Mouse (Mus musculus) MN1 (cell line): ENCODE measurements at regions not wholly inside any gene's neighbourhood (a gene's known extent, or its start where the extent isn't known, plus 50 kb on each side); places are given as distances from the start of the nearest gene placed in this dataset.

Experiments
- DNase-seq: peaks from one replicate; pipeline ENCODE4 v3.0.0-alpha.2; 2016; ENCODE audit warnings: low spot score

DNA sequence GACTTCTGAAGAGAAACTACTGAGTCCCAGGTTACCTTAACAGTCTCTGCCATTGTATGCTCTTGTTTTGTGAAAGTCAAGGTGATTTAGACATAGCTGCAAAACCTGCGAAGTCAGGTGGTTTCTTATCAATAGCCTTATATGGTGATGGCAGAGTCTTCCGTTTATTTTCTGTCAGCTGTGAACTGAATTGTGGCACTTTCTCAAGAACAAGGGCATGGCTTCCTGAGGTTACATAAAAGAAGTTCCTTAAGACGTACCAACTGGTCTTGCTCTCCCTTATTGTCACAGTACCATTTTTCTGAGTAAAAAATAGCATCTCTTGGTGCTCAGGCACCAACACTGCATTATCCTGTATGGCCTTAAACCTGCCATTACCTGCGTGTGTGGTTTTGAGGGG is 959.6 kb downstream of the Gsdmc2 start:
- no peak for DNase-seq

DNA sequence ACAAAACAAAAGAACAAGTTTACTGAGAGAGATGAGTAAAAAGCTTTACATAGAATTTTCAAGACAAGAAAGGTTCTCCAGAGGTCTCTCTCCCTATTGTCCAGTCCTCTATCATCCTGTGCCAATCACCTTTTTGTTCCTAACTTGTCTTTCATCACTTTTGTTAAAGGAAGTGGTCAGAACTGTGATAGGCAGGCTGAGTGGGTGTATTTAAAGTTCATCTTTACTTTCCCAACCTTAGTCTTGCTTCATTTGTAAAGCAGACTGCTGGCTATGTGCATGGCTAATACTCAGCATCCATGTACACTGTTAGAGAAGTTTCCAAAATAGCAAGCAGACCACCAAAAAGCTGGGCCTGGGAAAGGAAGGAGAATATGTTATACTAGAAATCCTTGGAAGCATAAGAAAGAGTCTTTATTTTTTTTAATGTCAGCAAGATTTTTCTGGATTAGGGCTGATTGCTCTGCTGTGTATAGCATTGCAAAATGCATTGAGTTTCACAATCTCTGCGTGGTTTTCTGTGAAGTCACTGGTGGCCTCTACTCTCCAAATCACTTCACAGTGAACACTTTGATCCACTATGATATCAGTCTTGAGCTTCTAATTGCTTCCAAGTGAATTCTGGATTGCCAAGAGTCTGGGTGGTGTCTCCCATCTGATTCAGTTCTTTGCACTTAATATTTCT is 973.8 kb downstream of the Gsdmc2 start:
- no peak for DNase-seq

DNA sequence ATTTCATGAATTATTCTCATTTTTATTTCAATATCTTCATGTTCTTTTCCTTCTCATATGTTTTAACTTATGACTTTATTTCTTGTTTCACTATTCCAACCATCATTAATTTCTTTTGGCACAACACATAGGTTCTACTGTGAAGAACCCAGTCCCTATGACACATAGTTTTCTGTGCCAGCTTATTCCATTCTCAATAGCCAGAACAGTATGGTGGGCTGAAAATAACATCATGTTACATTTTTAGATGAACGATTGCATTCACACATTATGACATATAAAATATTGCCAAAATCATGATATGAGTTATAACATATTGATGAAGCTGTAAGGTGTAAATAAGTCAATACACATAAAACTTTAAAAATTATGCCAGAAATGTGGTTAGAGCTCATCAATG is 982.4 kb downstream of the Gsdmc2 start:
- DNase-seq = no peak

DNA sequence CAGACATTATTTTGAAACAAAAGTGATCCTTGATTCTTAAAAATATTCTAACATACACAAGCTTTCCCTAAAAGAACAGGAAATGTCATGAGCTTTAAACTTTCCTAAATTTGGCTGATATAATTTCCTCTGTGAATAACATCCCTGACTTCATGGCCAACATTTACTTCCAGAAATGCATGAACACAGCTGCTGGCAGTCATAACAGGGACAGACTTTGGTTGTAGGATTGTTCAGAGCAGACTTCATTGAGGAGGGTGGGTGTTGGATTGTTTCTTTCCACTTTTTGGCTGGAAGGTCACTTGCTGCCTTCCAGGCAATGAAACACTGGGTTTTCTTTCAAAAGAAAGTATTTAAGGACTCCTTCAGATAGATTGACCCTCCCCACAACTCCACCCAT is 983.6 kb downstream of the Gsdmc2 start:
- no peak for DNase-seq

DNA sequence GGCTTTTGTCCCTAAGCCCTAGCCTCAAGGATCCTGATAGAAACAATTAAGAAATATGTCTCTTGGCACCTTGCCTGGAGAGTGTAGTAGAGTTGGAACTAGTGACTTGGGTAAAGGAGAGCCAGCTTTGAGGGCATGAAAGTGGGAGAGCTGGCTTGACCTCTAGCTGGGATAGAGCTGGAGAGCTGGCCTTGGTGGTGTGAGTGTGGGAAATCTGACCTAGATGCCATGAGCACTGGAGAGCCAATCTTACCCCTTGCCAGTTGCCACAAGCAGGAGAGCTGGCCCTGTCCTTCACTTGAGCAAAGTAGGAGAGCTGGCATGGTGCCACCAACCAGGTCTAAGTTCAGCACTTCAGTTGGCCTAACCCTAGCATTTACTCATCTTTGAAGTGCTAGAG is 995.7 kb downstream of the Gsdmc2 start:
- DNase-seq = no peak

DNA sequence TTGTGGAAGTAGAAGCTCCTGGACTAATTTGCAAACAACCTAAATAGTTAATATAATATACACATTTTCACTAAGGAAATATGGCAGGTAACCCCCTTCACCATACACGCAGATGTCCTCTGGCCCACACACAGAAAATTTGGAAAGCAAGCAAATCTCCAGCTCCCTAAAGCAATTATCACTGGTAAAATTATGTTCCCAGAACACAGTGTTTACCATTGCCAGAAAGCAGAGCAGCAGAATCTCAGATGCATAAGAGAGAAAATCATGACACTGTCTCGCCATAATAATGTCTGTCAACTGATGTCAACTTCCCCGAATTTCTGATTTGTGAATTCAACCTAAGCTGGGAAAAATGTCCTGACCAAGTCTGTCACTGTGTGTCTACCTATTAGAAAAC is 999.1 kb downstream of the Gsdmc2 start:
- DNase-seq = no peak

DNA sequence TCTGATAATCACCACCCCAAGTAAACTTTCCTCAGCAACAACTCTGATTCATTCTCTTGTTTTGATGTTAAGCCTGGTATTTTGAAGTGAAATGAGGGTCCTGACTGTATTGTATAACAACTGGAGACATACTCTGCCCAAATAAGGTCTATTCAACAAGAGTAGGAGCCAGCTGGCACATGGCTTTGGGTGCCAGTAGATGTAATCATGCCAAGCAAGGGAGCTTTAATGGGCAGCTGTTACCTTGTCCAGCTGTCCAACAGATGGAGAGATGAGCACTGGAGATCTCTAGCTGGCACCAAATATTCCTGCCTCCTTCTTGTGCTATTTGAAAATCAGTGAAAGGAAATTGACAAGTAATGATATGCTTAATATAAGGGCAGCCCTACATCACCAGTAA is 1019.4 kb downstream of the Gsdmc2 start:
- no peak for DNase-seq

DNA sequence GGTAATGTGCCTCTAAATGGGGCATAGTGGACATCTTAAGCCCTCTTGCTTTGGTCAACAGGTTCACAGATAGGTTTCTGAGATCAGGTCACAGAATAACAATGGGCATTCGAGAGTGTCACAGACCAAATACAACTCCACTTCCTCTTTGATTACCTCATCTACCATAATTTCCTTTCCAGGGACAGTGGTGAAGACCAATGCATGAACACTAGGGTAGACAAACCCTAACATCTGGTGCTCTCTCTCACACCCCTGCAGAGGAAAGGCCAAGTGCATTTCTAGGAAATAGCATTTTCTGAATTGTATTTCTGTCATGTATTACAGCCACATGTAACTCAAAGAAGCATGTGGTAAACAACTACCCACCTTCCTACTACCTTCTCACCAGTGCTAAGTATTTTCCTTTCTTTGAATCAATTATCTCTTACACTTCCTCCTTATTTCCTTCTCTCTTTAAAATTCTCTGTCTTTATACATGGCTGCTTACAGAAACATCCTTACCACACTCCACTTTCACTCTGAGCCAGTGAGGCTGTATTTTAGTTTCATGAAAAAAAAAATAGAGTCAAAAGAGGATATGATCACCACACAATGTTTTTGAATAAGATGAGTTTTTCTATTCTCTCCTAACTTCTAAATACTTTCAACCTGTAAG is 1021.0 kb downstream of the Gsdmc2 start:
- no peak for DNase-seq

DNA sequence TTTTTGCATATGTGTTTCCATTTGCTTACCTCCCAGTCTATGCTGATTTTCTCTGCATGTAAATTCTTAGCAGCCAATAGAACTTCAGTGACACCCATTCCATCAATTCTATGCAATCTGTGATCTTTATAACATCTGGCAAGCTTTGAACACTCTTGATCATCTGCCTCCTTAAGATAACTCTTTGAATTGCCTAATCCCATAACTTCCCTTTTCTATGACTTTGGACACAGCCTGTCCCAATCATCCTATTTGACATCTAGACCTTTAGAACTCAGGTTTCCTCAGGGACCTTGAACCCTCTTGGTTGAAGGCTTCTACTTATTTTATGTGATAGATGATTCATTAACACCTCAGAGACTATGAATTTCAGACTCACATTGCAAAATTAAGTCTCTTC is 1022.7 kb downstream of the Gsdmc2 start:
- DNase-seq = no peak

DNA sequence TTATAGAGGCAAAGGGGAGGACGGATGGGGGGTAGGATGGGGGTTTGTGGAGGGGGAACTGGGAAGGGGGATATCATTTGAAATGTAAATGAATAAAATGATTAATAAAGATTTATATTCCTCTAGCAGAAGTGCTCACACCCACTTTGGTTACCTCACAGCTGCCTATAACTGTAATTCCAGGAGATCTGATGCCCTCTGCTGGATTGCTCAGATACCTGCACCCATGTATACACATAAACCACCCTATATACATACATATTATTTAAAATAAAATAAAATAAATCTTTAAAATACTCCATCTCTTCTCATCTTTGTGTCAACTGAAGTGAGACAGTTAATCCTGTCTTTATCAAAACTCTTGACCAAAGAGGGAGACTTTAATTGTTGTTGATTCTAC is 1031.9 kb downstream of the Gsdmc2 start:
- DNase-seq = no peak

DNA sequence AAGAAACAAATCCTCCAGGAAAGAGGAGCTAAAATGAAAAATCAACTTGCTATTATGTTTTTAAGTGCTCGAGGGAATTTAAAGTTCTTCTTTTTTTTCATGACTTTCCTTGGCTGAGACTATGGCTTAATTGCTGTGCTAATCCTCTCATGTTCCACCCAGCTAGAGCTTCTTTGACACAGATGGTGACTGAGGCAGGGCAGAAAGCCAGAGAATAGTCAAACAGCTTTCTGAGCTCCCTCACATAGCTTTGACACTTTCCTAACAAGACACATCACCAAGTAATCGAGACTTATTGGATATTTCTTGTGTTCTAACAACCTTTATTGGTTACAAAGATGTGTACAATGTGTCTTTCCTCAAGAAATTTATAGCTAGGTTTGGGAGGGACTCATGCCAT is 1033.0 kb downstream of the Gsdmc2 start:
- DNase-seq = no peak

DNA sequence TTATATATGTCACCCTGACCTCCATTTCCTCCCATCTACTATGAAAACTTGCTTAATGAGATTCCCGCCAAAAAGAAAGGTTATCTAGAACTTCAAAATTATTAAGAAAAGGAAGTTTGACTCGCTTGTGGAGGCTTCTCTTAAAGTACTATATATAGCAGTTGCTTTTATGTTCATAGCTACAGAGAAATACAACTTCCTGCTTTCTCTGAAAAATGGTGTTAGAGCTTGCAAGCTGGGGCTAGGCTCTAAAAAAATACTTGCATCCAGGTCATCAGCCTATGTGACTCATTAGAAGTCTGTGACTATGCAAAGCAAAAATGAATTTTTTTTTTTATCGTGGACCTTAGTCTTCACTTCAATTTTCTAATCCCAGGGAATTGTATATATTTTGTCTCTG is 1035.7 kb downstream of the Gsdmc2 start:
- no peak for DNase-seq

DNA sequence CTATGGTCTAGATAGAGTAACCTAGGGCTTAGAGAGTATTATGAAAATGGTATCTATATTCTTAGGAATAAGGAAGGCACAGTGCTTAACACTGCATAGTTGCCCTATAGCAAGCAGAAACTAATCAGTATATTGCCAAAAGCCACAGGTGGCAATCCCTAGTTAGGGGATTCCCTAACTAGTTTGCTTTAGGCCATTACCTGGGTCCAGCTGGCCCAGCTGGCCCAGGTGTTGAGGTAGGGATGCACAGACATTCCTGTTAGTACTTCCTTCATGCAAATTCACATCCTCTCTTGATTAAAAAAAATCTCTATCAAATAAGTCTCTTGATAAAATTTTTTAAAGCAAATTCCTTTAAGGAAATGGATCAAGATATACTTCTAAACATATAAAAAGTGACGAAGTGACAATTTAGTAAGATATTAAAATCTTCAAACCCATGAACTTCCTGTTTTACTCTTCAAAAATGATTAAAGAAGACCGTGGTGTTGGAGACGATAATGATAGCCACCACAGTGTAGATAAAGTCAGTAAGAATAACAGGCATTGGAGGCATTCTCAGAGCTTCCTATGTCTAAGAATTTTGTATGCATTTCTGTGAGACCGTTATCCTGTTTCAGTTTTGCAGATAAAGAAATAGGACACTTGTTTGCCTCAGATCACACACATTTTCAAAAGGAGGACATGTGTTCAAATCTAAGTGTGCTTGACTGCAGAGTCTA is 1036.7 kb downstream of the Gsdmc2 start:
- no peak for DNase-seq

DNA sequence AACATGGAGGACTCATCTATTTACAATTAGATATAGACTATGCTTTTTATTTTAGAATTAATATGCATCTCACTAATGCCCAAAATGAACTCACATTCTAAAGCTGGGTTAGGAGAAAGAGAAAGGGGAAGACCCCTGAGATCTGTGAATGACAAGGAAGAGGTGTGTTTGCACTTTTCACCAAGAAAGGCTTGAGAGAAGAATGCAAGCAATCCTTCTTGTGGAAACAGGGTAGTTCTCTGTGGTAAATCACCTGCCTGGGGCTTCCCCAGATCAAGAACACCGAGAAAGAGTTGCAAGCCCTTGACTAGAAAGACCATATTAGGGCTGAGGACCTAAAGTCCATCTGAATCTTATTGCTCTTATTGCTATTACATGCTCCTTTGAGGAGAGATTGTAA is 1037.6 kb downstream of the Gsdmc2 start:
- DNase-seq = no peak

DNA sequence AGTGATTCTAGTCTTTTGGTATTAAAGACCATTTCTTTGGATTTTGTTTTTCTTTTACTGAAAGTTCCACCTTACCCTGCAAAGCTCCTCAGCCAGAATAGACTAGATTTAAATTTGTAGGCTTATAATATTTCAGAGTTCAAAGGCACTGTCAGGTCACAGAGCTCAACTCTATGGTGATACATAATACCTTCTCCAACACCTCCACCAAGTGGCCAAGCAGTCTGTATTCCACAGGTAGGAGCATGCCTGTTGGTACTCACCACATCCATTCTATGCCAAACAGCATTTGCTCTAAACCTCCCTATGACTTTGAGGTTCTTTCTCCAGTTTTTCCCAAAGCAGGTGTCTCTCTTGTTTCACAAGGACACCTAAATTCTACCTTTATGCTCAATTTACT is 1042.2 kb downstream of the Gsdmc2 start:
- DNase-seq = no peak

DNA sequence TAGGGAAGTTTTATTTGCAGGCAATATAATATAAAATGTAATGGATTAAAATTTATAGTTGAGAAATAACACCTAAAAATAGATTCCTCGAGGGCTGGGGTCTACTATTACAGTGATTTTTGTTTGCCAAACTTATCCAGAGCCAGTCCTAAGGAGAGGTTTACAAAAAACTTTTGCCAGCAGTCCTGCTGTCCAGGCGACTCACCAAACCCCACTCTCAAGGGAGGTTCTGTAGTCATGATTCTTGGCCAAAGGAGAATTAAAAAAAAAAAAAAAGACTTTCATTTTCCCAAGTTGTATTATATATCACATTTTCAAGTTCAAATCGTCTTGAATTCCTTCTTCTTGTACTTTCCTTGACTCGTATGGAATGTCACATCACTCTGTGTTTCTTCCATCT is 1046.2 kb downstream of the Gsdmc2 start:
- DNase-seq = no peak

DNA sequence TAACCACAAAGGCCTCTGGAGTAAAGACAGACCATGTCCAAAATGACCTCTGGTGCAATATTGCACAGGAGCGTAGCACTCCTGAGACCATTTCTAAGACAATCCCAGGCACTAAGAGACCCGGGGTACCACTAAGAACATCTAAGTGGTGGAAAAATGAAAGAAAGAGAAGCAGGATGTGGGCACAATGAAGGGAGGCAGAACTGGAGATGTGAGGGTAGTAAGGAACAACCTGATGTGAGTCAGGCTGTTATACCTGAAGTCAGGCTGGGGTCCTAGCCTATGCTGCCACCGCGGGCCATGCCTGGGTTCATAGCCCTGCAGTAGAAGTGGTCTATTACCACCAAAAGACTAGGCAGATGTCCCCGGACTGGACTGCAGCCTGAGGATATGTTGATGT is 1051.4 kb downstream of the Gsdmc2 start:
- no peak for DNase-seq

DNA sequence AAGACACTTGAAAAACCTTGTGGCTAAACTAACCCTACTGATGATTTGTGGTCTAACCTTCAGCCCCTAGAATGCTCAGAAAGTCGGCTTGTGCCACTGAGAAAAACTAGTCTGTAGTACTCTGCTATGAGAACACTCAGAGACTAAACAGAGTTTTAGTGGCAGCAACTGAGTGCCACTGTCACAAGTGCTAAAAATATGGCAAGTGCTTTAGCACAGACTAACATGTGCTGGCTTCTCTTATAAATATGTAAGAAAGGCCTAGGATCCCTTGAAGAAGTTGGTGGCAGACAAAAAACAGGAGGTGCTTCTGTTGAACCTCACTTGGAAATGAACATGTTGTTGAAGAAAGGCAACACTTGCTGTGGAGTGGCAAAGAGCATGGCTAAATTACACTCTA is 1052.9 kb downstream of the Gsdmc2 start:
- no peak for DNase-seq

DNA sequence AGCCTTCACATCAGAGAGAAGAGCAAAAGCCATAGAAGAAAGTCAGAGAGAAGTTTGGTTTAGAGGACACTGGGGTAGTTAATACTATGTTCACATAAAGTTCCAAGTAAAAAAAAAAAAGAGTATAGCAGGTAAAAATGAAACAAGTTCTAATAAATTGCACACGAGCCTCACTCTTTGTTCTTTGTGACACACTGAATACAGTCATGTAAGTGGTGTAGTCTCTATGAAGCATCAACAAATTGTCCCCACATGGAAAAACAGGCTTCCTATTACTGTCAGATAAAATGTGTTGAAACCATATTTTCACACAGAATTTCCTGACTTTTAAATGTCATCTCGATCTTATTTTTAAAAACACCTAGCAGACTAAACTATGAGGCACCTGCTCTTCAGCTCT is 1057.2 kb downstream of the Gsdmc2 start:
- DNase-seq = no peak

DNA sequence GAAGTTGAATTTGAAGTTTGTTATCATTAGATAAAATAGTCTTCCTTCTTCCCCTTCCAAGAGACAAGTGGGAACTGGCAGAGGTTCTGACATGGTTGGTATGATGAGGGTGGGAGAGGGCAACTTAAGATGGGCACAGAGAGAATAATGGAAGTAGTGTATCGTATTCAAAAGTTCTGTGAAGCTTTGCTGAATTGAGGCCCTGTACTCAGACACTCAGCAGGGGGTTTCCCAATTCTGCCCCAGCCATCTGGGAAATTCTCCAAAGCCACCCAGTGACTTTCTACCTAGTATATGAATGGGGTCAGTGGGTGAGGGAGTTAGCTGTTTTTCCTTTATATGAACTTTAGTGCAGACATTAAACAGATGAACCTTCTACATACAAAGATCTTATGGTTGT is 1058.7 kb downstream of the Gsdmc2 start:
- DNase-seq = no peak

DNA sequence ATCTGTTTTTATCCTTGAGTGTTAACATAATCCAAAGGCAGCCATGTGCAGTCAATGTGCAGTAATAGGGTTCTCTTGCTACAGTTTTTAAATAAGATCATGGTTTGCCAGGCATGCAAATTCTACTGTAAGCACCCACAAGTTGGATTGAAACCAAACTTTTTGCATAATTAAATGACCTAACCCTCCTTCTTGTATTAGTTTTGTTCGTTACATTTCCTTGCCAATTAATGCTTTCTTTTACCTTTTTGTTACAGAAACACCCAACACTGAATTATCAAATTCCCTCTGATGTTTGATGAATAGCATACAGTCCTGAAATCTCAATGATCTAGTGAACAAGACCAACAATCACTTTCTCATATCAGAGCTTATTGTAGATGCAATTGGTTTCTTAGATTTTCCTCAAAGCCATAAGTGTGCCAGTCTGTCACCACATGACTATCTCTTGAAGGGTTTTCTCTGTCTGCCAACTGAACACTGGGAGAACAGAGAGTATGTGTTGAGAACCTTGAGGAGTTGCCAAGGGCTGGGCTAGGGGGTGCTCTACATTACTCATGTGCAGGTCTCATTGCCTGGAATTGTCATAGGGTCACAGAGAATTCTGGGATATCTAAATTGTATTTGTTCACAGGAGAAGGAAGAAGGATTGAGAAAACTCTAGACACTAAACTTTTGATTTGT is 1060.4 kb downstream of the Gsdmc2 start:
- DNase-seq = no peak

DNA sequence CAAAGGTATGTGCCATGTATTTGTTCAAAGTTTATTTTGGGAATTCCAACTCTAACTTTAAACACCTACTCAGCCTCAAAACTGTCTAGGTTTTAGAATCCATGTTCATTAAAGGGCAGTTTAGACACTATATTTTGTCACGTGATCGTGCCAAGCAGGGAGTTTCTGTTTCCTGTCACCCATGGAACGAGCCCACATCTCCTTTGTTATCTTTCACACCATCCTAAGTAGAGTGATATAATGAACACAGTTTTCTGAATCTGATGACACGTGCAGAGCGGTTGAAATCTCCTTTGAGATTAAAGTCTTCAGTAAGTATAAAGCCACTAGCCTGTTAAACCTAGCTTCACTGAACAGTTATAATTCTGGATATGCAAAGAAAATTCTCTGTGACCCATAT is 1066.1 kb downstream of the Gsdmc2 start:
- DNase-seq = no peak

DNA sequence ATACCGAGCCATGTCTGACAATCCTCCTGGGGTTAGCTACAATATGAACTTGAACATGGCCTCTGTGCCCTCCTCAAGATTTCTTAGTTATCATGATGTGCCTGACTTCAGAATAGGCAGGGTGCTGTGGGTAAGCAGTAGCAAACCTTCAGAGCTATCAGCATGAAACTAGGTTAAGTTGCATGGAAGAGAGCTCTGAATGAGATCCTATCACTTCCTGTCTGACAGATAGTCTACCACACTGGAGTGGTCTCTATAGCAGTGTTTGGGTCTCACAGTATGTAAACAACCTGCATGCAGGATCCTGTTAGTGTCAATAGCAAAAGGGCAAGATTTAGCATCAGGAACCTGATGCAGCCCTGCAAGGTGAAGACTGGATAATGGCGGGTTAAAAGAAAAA is 1092.3 kb downstream of the Gsdmc2 start:
- DNase-seq = no peak
